Mouse (Mus musculus) CD4-positive, CD25-positive, alpha-beta regulatory T cell (primary cell): ENCODE measurements around the gene Ramp3. TPM values are rescaled to one million over a fixed set of nuclear protein-coding genes. Genes with fewer than 3 reads are reported as not detected.

Source experiments
- polyA plus RNA-seq: library from polyadenylated mRNA; unstranded; fragments of 100-300 nt; shearing (Covaris generic); gene quantifications from one replicate; pipeline ENCODE4 v1.2.1, GENCODE M21; 2017

Gene Ramp3
- polyA plus RNA-seq, result 3.4 TPM

DNA sequence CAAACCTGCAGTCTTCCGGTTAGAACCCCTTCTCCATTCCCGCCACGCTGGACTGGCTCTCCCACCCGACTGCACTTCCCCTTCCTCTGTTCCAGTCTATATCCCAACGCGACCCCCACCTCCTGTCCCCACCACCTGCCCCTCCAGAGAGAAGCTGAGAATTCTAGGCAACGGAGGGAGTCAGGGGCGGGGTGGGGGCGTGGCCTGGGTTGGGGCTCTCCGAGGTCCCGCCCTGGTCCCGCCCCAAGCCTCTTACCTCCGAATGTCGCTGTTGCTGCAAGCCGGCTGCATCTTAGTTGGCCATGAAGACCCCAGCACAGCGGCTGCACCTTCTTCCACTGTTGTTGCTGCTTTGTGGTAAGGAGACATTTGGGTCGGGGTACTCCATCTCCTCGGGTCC lies at the start of gene Ramp3:
Ramp3 (plus strand) TSS at position 251 of the 400 bp plus-strand sequence.

DNA sequence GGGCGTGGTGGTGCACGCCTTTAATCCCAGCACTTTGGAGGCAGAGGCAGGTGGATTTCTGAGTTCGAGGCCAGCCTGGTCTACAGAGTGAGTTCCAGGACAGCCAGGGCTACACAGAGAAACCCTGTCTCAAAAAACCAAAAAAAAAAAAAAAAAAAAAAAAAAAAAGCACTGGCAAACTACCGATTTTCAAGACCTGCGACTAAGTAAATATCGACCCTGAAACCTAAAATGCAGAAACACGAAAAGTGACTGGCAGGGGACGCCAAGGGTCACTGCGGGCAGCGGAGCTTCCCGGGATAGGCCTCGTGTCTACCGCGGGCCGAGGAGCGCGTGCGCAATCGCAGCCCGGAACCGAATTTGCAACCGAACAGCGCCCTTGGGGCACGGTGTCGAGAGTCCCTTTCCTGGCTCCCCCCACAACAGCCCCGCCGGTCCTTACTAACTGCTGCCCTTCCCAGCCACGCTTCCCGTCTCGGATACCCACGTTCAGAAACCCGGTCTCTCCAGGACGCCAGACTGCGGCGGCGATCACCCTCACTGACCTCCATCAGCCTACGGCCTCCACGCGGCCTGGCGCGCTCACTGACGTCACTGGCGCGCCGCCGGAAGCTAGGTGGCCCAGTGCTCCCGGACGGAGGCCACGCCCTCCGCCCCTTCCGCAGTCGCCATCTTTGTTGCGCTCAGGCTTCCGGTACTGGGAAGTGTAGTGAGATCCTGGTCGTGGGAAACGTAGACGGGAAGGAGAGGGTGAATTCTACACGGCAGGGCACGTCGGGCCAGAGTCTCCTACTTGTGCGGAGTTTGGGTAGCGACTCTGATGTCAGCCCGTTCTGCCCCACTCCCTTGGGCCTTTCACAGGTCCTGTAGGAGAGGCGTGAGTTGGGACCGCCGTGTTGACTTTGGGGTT lies 32.6 kb upstream of the Ramp3 start, which contains the start of gene Tbrg4:
Tbrg4 (minus strand) TSS at position 590 of the 910 bp plus-strand sequence.

DNA sequence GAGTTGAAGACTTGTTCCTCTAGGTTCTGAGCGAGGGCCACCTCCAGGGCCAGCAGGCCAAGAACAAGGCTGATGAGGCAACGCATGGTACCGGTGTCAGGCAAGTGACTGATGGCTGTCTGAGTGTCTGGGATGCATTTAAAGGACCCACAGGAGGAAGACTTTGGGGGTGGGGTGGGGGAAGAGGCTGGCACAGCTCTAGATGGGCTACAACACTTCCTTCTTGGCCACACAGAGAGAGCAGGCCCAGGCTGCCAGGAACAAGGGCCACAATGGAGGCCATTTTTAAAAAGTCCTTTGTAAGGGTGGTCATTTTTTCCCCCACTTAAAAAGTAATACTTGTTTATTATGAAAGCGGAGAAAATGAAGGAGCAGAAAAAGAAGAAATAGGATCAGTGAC lies 19.8 kb upstream of the Ramp3 start, which contains the start of gene Wap:
Wap (minus strand) TSS at position 101 of the 400 bp plus-strand sequence.

Other genes with a start within 250 kb of the Ramp3 start
- gene Ppia, start 243.1 kb upstream of the Ramp3 start, polyA plus RNA-seq, result 4,352 TPM
- gene H2afv, start 214.1 kb upstream of the Ramp3 start, polyA plus RNA-seq, result 221 TPM
- gene Purb, start 182.6 kb upstream of the Ramp3 start, polyA plus RNA-seq, result 20.3 TPM
- gene Myo1g, start 137.6 kb upstream of the Ramp3 start, polyA plus RNA-seq, result 203 TPM
- 332 TPM for gene Ccm2, start 111.6 kb upstream of the Ramp3 start, polyA plus RNA-seq
- 1.3 TPM for gene Nacad, start 52.5 kb upstream of the Ramp3 start, polyA plus RNA-seq
- 17.7 TPM for gene Tbrg4, start 32.5 kb upstream of the Ramp3 start, polyA plus RNA-seq
- gene Wap, start 19.9 kb upstream of the Ramp3 start, polyA plus RNA-seq, result not detected
- gene Gm11983, start 179.1 kb downstream of the Ramp3 start, polyA plus RNA-seq, result not detected